Mouse (Mus musculus) thymus, adult 2 months (tissue): ENCODE data around the gene Plk4. TPM values are rescaled to one million over a fixed set of nuclear protein-coding genes. Genes with fewer than 3 reads are reported as not detected.

ENCODE experiments used
- polyA plus RNA-seq: library from polyadenylated mRNA; depleted of rRNA; stranded (reverse); fragments of >200 nt; gene quantifications from 2 replicates; pipeline ENCODE4 v1.2.3, GENCODE M21; 2012; rRNA removed

Gene Plk4
- polyA plus RNA-seq, 1 experiment: 15.8 TPM

Other genes starting within 250 kb of the Plk4 start
- gene Slc25a31, start 91.2 kb upstream of the Plk4 start, polyA plus RNA-seq: 0.10 and 0.16 TPM in 2 replicates
- 23.5 and 27.8 TPM in 2 replicates for gene Hspa4l, start 55.5 kb upstream of the Plk4 start, polyA plus RNA-seq
- 7.5 and 8.3 TPM in 2 replicates for gene Mfsd8, start 46.9 kb downstream of the Plk4 start, polyA plus RNA-seq
- gene Abhd18, start 47.0 kb downstream of the Plk4 start, polyA plus RNA-seq: 4.8 and 6.4 TPM in 2 replicates
- gene 1700034I23Rik, start 102.5 kb downstream of the Plk4 start, polyA plus RNA-seq: 0.04 TPM in 1 of 2 replicates, not detected in the other
- 4.8 and 5.0 TPM in 2 replicates for gene Larp1b, start 149.8 kb downstream of the Plk4 start, polyA plus RNA-seq